Mouse (Mus musculus) mammary gland, adult 2 months (tissue): ENCODE data around the gene Chid1. TPM values are rescaled to one million over a fixed set of nuclear protein-coding genes. Genes with fewer than 3 reads are reported as not detected.

ENCODE experiments used
- polyA plus RNA-seq: library from polyadenylated mRNA; depleted of rRNA; stranded (reverse); fragments of >200 nt; gene quantifications from 2 replicates; pipeline ENCODE4 v1.2.3, GENCODE M21; 2012; ENCODE audit warnings: low replicate concordance; rRNA removed

Chid1 gene
- 30.1 and 37.1 TPM in 2 replicates for polyA plus RNA-seq

GRCm38 (mm10) chr7:141539556-141540311 is at the start of gene Chid1:
TSS of gene Chid1 (minus strand) at chr7:141539857.

GRCm38 (mm10) chr7:141561682-141562391 is 22.2 kb upstream of the Chid1 start, which contains the start of gene Ap2a2:
TSS of gene Ap2a2 (plus strand) at chr7:141562173.

GRCm38 (mm10) chr7:141475011-141475804 is 64.4 kb downstream of the Chid1 start, which contains the start of the genes Polr2l and Tspan4:
TSS of gene Polr2l (minus strand) at chr7:141475132.
TSS of gene Tspan4 (plus strand) at chr7:141475240.

GRCm38 (mm10) chr7:141467230-141468030 is 72.2 kb downstream of the Chid1 start, which contains the start of gene Cd151:
TSS of gene Cd151 (plus strand) at chr7:141467392.

GRCm38 (mm10) chr7:141460391-141461113 is 79.1 kb downstream of the Chid1 start, which contains the start of gene Cracr2b:
TSS of gene Cracr2b (plus strand) at chr7:141461094.

GRCm38 (mm10) chr7:141454967-141455551 is 84.6 kb downstream of the Chid1 start, which contains the start of gene Pnpla2:
TSS of gene Pnpla2 (plus strand) at chr7:141455198.

GRCm38 (mm10) chr7:141447110-141447991 is 92.3 kb downstream of the Chid1 start, which contains the start of gene Rplp2:
TSS of gene Rplp2 (plus strand) at chr7:141447370.

GRCm38 (mm10) chr7:141443828-141444237 is 95.8 kb downstream of the Chid1 start, which contains the start of gene Pidd1:
TSS of gene Pidd1 (minus strand) at chr7:141444025.

Other genes starting within 250 kb of the Chid1 start
- 0.06 TPM in 1 of 2 replicates, not detected in the other for gene Drd4, start 247.9 kb downstream of the Chid1 start, polyA plus RNA-seq
- gene Deaf1, start 212.2 kb downstream of the Chid1 start, polyA plus RNA-seq: 19.0 and 23.7 TPM in 2 replicates
- gene Tmem80, start 212.1 kb downstream of the Chid1 start, polyA plus RNA-seq: 44.4 and 63.2 TPM in 2 replicates
- gene Eps8l2, start 201.0 kb downstream of the Chid1 start, polyA plus RNA-seq: 38.9 and 52.4 TPM in 2 replicates
- gene Taldo1, start 147.7 kb downstream of the Chid1 start, polyA plus RNA-seq: 360 and 366 TPM in 2 replicates
- 67.3 and 68.4 TPM in 2 replicates for gene Gatd1, start 125.7 kb downstream of the Chid1 start, polyA plus RNA-seq
- gene Cend1, start 110.4 kb downstream of the Chid1 start, polyA plus RNA-seq: 0.35 and 0.57 TPM in 2 replicates
- 171 and 174 TPM in 2 replicates for gene Slc25a22, start 102.0 kb downstream of the Chid1 start, polyA plus RNA-seq
- 13.3 and 19.4 TPM in 2 replicates for gene Pidd1, start 95.8 kb downstream of the Chid1 start, polyA plus RNA-seq
- 451 and 651 TPM in 2 replicates for gene Rplp2, start 92.5 kb downstream of the Chid1 start, polyA plus RNA-seq
- gene Pnpla2, start 84.7 kb downstream of the Chid1 start, polyA plus RNA-seq: 2,420 and 2,700 TPM in 2 replicates
- 66.3 and 119 TPM in 2 replicates for gene Cracr2b, start 78.8 kb downstream of the Chid1 start, polyA plus RNA-seq
- 588 and 591 TPM in 2 replicates for gene Cd151, start 72.5 kb downstream of the Chid1 start, polyA plus RNA-seq
- gene Polr2l, start 64.7 kb downstream of the Chid1 start, polyA plus RNA-seq: 48.6 and 51.6 TPM in 2 replicates
- gene Tspan4, start 64.6 kb downstream of the Chid1 start, polyA plus RNA-seq: 166 and 173 TPM in 2 replicates
- gene Ap2a2, start 22.3 kb upstream of the Chid1 start, polyA plus RNA-seq: 56.9 and 63.6 TPM in 2 replicates
- 0.01 TPM in 1 of 2 replicates, not detected in the other for gene Muc6, start 115.5 kb upstream of the Chid1 start, polyA plus RNA-seq
- 0.40 and 0.54 TPM in 2 replicates for gene Muc2, start 150.5 kb upstream of the Chid1 start, polyA plus RNA-seq
- 0.03 and 0.05 TPM in 2 replicates for gene Muc5ac, start 249.1 kb upstream of the Chid1 start, polyA plus RNA-seq